Mouse (Mus musculus) kidney, embryonic 14.5 days (tissue): ENCODE measurements around the gene Mnat1. TPM values are rescaled to one million over a fixed set of nuclear protein-coding genes. Genes with fewer than 3 reads are reported as not detected.

Source experiments
- ATAC-seq: fragments of 200-750 bp; cut with Nextera tagmentation; 2 replicates; pipeline ENCODE4 v1.8.0; 2017; ENCODE audit warnings: moderate number of reproducible peaks, mild to moderate bottlenecking, moderate TSS enrichment, moderate library complexity; ENCODE audit not compliant: low FRiP score, low TSS enrichment
- H3K27ac ChIP-seq: fragments of 300-500 bp; sonication (generic); 2 replicates; pipeline ENCODE4 v1.5.1; 2014; ENCODE audit warnings: low read depth, mild to moderate bottlenecking, low read length, moderate library complexity, mixed read lengths
- H3K27me3 ChIP-seq: fragments of 300-500 bp; sonication (generic); 2 replicates; pipeline ENCODE4 v1.6.1; 2014; ENCODE audit warnings: mild to moderate bottlenecking, low read length; ENCODE audit not compliant: control insufficient read depth, insufficient read depth
- H3K36me3 ChIP-seq: fragments of 300-500 bp; sonication (generic); 2 replicates; pipeline ENCODE4 v1.6.1; 2014; ENCODE audit warnings: low read length, mixed read lengths; ENCODE audit not compliant: control insufficient read depth, insufficient read depth
- H3K4me1 ChIP-seq: fragments of 300-500 bp; sonication (generic); 2 replicates; pipeline ENCODE4 v1.6.1; 2014; ENCODE audit warnings: low read length, mixed read lengths; ENCODE audit not compliant: control insufficient read depth, insufficient read depth
- H3K4me2 ChIP-seq: fragments of 300-500 bp; sonication (generic); replicated peaks from 2 replicates; pipeline ENCODE4 v1.6.1; 2014; ENCODE audit warnings: low read depth, mild to moderate bottlenecking, low read length
- H3K4me3 ChIP-seq: fragments of 300-500 bp; sonication (generic); 2 replicates; pipeline ENCODE4 v1.5.1; 2014; ENCODE audit warnings: mild to moderate bottlenecking, low read length
- H3K9ac ChIP-seq: fragments of 300-500 bp; sonication (generic); 2 replicates; pipeline ENCODE4 v1.6.1; 2014; ENCODE audit warnings: low read depth, mild to moderate bottlenecking, low read length, moderate library complexity
- H3K9me3 ChIP-seq: fragments of 300-500 bp; sonication (generic); 2 replicates; pipeline ENCODE4 v1.6.1; 2016; ENCODE audit warnings: low read length; ENCODE audit not compliant: control insufficient read depth
- WGBS: fragments of 180-500 bp; shearing (Covaris S2); extraction: QIAGEN DNeasy Blood & Tissue Kit; methylation state at CpG from one replicate; pipeline ENCODE4 v1.1.7; 2014; 5-methylcytosine and 5-hydroxymethylcytosine counted together
- polyA plus RNA-seq: library from polyadenylated mRNA; unstranded; fragments of >200 nt; fragmentation: Nextera tagmentation; extraction: Ambion mirVana; gene quantifications from 2 replicates; pipeline ENCODE4 v1.2.1, GENCODE M21; 2014

Gene Mnat1
- polyA plus RNA-seq, 1 experiment from 2014 or later: 43.4 TPM

DNA sequence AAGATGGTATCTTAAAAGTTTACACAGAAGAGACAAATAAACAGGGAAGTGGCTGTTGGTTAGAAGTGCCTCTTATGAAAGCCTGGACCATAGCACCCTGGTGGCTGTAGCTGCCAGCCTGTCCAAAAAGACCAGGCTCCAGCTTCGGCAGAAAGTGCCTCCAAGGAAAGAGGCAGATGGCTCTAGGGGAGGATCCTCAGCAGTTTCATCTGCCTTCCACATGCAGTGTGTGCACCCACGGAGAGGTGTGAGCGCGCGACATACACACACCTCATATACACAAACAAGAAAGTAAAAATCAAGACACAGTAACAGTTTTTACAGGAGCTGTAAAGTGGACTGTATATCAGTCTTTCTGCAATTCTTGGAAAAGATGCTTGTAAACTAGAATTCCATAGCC, 175.1 kb downstream of the Mnat1 start:
- WGBS: 95% methylated on average over 5 of the region's 5 CpGs
- H3K9ac ChIP-seq: no peak overlapping the region
- no peaks in the 10 kb centered on the region for H3K27me3 ChIP-seq
- H3K4me1 ChIP-seq: no peaks in the 10 kb centered on the region
- ATAC-seq: no peak
- peaks cover 5% of the 10 kb centered on the region; the same call in 1 of the 2 replicates for H3K36me3 ChIP-seq
- H3K9me3 ChIP-seq: no peaks in the 10 kb centered on the region
- no peak overlapping the region for H3K4me3 ChIP-seq
- no peak overlapping the region for H3K27ac ChIP-seq
- no peak overlapping the region for H3K4me2 ChIP-seq

- no peak overlapping the region for H3K4me2 ChIP-seq
- H3K27ac ChIP-seq: no peak overlapping the region
- H3K4me1 ChIP-seq: no peaks in the 10 kb centered on the region
- no peak overlapping the region for H3K4me3 ChIP-seq
- H3K36me3 ChIP-seq: no peaks in the 10 kb centered on the region
- ATAC-seq: no peak
- H3K27me3 ChIP-seq: no peaks in the 10 kb centered on the region
- H3K9ac ChIP-seq: no peak overlapping the region
- H3K9me3 ChIP-seq: no peaks in the 10 kb centered on the region
- 86% methylated on average over 2 of the region's 2 CpGs for WGBS
These were observed 177.0 kb downstream of the Mnat1 start for GRCm38 (mm10) chr12:73300531-73300930.

- Histone ChIP-seq H3K27me3 (no peaks in the 10 kb centered on the region), H3K27ac (no peak overlapping the region)
- 55% methylated on average over 4 of the region's 4 CpGs for WGBS
These were observed 181.1 kb downstream of the Mnat1 start for GRCm38 (mm10) chr12:73304636-73305035.

DNA sequence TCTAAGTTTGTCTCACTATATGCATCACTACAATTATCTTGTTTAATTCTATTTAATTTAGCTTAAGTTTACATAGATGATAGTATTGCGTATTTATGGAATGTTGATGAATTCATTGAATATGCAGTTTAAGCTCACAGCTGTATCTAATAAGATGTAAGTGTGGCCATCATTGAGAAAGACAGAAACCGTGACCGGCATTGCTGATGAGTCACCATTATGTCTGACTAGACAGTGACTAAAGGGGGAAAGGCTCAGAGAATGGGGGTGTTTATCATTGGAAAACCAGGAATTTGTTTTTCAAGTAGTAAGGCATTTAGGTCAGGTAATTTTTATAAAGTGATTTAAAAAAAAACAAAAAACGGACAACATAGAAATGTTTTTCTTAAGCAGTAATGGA, 184.2 kb downstream of the Mnat1 start:
- Histone ChIP-seq H3K4me3 (no peak overlapping the region), H3K9me3 (no peaks in the 10 kb centered on the region), H3K27ac (no peak overlapping the region), H3K36me3 (no peaks in the 10 kb centered on the region), H3K4me1 (no peaks in the 10 kb centered on the region), H3K9ac (no peak overlapping the region), H3K27me3 (no peaks in the 10 kb centered on the region), H3K4me2 (no peak overlapping the region)
- 96% methylated on average over 4 of the region's 4 CpGs for WGBS
- ATAC-seq: no peak

More at GRCm38 (mm10) chr12:73304636-73305035, 181.1 kb downstream of the Mnat1 start:
- ATAC-seq: no peak
- no peak overlapping the region for H3K4me2 ChIP-seq
- H3K4me1 ChIP-seq: no peaks in the 10 kb centered on the region
- H3K9me3 ChIP-seq: no peaks in the 10 kb centered on the region
- no peak overlapping the region for H3K9ac ChIP-seq
- no peak overlapping the region for H3K4me3 ChIP-seq
- no peaks in the 10 kb centered on the region for H3K36me3 ChIP-seq

GRCm38 (mm10) chr12:73308711-73309110, 185.2 kb downstream of the Mnat1 start:
- Histone ChIP-seq H3K9ac (no peak overlapping the region), H3K4me1 (no peaks in the 10 kb centered on the region), H3K36me3 (no peaks in the 10 kb centered on the region), H3K4me2 (no peak overlapping the region), H3K4me3 (no peak overlapping the region), H3K27me3 (no peaks in the 10 kb centered on the region), H3K27ac (no peak overlapping the region), H3K9me3 (no peaks in the 10 kb centered on the region)
- WGBS: 62% methylated on average over 2 of the region's 2 CpGs
- ATAC-seq: no peak

DNA sequence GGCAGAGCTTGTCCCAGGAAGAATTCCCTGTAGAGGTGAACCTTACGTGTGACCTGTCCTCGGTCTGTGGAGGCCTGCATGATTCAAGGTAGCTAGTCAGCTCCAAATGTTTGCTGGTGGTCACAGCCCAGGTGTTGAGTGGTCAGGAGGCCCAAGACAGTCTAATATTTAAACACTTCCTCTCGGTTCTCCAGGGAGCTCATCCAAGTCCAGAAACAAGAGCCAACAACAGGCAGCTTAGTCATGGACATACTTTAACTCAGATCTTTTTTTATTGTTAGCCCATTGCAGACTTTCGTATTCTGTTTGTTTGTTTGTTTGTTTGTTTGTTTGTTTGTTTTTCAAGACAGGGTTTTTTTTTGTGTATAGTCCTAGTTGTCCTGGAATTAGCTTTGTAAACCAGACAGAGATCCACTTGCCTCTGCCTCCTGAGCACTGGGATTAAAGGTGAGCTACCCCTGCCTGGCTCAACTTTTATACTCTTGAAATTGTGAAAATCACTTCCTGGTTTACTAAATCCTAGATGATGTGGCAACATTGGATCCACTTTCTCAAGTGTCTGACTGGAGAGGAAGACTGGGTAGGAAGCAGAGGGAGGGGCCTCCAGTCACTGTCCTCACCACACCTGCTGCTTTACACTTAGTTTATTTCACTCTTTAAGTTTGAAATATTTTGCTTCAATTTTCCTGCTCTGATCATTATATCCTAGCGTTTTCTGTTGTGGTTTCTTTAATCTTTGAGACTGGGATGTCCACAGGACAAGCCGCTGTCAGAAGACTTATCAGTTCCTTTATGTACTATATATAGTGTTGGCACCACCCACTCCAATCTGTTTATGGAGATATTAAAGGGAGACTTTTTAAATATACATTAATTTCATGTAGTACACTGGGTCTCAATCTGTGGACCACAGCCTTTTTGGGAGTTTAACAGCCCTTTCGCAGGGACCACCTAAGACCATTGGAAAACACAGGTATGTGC, 194.5 kb downstream of the Mnat1 start:
- no peak overlapping the region for H3K4me3 ChIP-seq
- no peaks in the 10 kb centered on the region for H3K27me3 ChIP-seq
- WGBS: 93% methylated on average over 7 of the region's 7 CpGs
- no peaks in the 10 kb centered on the region for H3K36me3 ChIP-seq
- no peak overlapping the region for H3K4me2 ChIP-seq
- H3K9ac ChIP-seq: no peak overlapping the region
- ATAC-seq: no peak
- no peak overlapping the region for H3K27ac ChIP-seq
- no peaks in the 10 kb centered on the region for H3K4me1 ChIP-seq
- no peaks in the 10 kb centered on the region for H3K9me3 ChIP-seq

Other genes with a start within 250 kb of the Mnat1 start
- not detected in 2 replicates for gene Six6, start 183.8 kb upstream of the Mnat1 start, polyA plus RNA-seq
- gene 4930447C04Rik, start 182.9 kb upstream of the Mnat1 start, polyA plus RNA-seq: 1.5 and 2.3 TPM in 2 replicates
- gene Six1, start 69.8 kb upstream of the Mnat1 start, polyA plus RNA-seq: 0.12 and 0.16 TPM in 2 replicates
- 4.5 and 7.5 TPM in 2 replicates for gene Six4, start 10.3 kb upstream of the Mnat1 start, polyA plus RNA-seq
- gene Trmt5, start 163.0 kb downstream of the Mnat1 start, polyA plus RNA-seq: 17.9 and 19.9 TPM in 2 replicates
- 11.1 and 11.2 TPM in 2 replicates for gene Slc38a6, start 163.1 kb downstream of the Mnat1 start, polyA plus RNA-seq